Mouse (Mus musculus) regulatory T cell (primary cell): ENCODE measurements at regions not wholly inside any gene's neighbourhood (a gene's known extent, or its start where the extent isn't known, plus 50 kb on each side); places are given as distances from the start of the nearest gene placed in this dataset.
"Not testable (repeated sequence)": the region's sequence is repeated elsewhere in the genome, so short reads cannot be mapped to it uniquely, and the experiment has no call there.

Source experiments
- in situ Hi-C: fragments of 300-600 bp; cut with MboI, MseI; formaldehyde crosslinking; loops from one replicate; pipeline ENCODE4 v1.15.1; 2025; ENCODE audit warnings: high pct_unique_total_duplicates

- in situ Hi-C loops: no loop called here
These were observed 130.9 kb downstream of the Gmnc start for GRCm38 (mm10) chr16:26860566-26860965.

- in situ Hi-C loops: loop anchor here (10.0 kb wide), 1 partner anchor 1086 kb away; no protein-coding TSS in a partner anchor
These were observed 142.3 kb downstream of the Gmnc start for GRCm38 (mm10) chr16:26849191-26849590.

- in situ Hi-C loops: no loop called here
These were observed 164.4 kb downstream of the Gmnc start for GRCm38 (mm10) chr16:26827006-26827405.

GRCm38 (mm10) chr16:26811201-26811600 is 180.3 kb downstream of the Gmnc start:
- in situ Hi-C loops: not testable (repeated sequence)

GRCm38 (mm10) chr16:26805426-26805825 is 186.0 kb downstream of the Gmnc start:
- in situ Hi-C loops: loop anchor here (10.0 kb wide), 1 partner anchor 309 kb away; no protein-coding TSS in a partner anchor

- in situ Hi-C loops: loop anchor here (10.0 kb wide), 1 partner anchor 552 kb away; no protein-coding TSS in a partner anchor
These were observed 204.3 kb downstream of the Gmnc start for GRCm38 (mm10) chr16:26787042-26787620.

GRCm38 (mm10) chr16:26782331-26782730 is 200.8 kb downstream of the Il1rap start:
- in situ Hi-C loops: loop anchor here (10.0 kb wide), 1 partner anchor 548 kb away; no protein-coding TSS in a partner anchor
